Mouse (Mus musculus) embryonic fibroblast, embryonic 13.5 days (primary cell): ENCODE results near the gene Rtn4rl2.

Experiments
- CTCF ChIP-seq: IDR thresholded peaks from 2 replicates; pipeline ENCODE4 v1.5.1; 2011; ENCODE audit warnings: mild to moderate bottlenecking, control low read depth, low read length, moderate library complexity, borderline replicate concordance; ENCODE audit not compliant: insufficient read depth
- POLR2A ChIP-seq: IDR thresholded peaks from 2 replicates; pipeline ENCODE4 v1.6.1; 2011; ENCODE audit warnings: low read depth, mild to moderate bottlenecking, control low read depth, low read length, moderate library complexity

DNA sequence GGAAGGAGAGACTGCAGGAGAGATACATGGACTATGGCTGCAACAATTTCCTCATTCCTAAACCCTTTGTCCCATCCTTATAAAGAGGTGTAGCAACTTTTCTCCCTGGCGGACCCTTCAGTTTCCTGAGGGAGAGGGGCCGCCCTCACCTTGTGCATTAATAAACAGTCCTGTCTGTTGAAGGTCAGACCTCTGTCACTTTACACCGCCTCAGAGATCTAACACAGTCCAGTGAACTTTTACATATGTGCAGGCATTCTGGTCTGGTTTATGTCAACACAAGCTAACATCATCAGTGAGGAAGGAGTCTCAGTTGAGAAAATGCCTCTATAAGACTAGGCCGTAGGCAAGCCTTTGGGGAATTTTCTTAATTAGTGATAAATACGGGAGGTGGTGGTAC lies 27.4 kb upstream of the Rtn4rl2 start:
- TF ChIP-seq POLR2A (no peak), CTCF (no peak)
